Mouse (Mus musculus) lung, postnatal 0 days (tissue): ENCODE data around the gene Dgkd.

ENCODE experiments used
- CTCF ChIP-seq: IDR thresholded peaks from 2 replicates; pipeline ENCODE4 v1.5.1; 2016; ENCODE audit warnings: antibody characterized with exemption, mild to moderate bottlenecking
- EP300 ChIP-seq: IDR thresholded peaks from 2 replicates; pipeline ENCODE4 v1.6.1; 2016; ENCODE audit warnings: antibody characterized with exemption, mild to moderate bottlenecking, control low read depth

DNA sequence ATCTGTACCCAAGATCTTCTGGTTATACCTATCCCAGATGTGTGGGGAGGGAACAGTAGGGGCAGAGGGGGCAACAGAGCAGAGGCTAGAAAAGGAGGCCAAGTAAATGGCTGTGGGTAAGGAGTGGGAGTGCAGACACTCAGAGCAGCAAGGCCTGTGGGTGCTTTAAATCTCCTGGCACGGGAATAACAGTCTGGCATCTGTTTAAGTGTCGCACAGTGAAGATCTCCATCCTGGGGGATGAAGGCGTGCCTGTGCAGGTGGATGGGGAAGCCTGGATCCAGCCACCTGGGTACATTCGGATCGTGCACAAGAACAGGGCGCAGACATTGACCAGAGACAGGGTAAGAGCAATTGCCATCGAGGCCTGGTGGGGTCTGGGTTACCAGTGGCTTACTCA, 83.0 kb downstream of the Dgkd start:
- TF ChIP-seq CTCF = no peak
- no peak for TF ChIP-seq EP300
